Mouse (Mus musculus): Measurements from ENCODE around the gene Zfp57. TPM values are rescaled to one million over a fixed set of nuclear protein-coding genes. Genes with fewer than 3 reads are reported as not detected.
"Not testable (repeated sequence)": the region's sequence is repeated elsewhere in the genome, so short reads cannot be mapped to it uniquely, and the experiment has no call there.

Zfp57 gene
- polyA plus RNA-seq, 1 experiment from 2014 or later = 80.7 TPM

GRCm38 (mm10) chr17:37009460-37010042 lies 8.6 kb downstream of the Zfp57 start:
- no peak for TF ChIP-seq CTCF (IDR thresholded peaks at IDR 0.05; ENCODE audit: low read depth)
- no peaks in the 10 kb centered on the region for H3K27me3 ChIP-seq (ENCODE audit: insufficient read depth, low read length)
- H3K27ac ChIP-seq (ENCODE audit: low read depth) = no peak overlapping the region
- H3K9ac ChIP-seq = no peak overlapping the region
- H3K4me3 ChIP-seq (ENCODE audit: low read depth, low read length) = no peak overlapping the region
- H3K4me2 ChIP-seq = no peak overlapping the region
- peaks cover 60% of the 10 kb centered on the region for H3K36me3 ChIP-seq (ENCODE audit: insufficient read depth)
- H3K9me3 ChIP-seq (ENCODE audit: low read depth, low read length) = no peaks in the 10 kb centered on the region
- ATAC-seq (ENCODE audit: insufficient read depth) (no peak), DNase-seq (no peak)
- H3K4me1 ChIP-seq (ENCODE audit: insufficient read depth) = no peaks in the 10 kb centered on the region
- 91% methylated on average over 17 of the region's 17 CpGs for WGBS

- Histone ChIP-seq H3K9ac (no peak overlapping the region), H3K27ac (ENCODE audit: low read depth) (no peak overlapping the region), H3K27me3 (ENCODE audit: insufficient read depth, low read length) (no peaks in the 10 kb centered on the region), H3K4me3 (ENCODE audit: low read depth, low read length) (no peak overlapping the region), H3K36me3 (ENCODE audit: insufficient read depth) (peaks cover 45% of the 10 kb centered on the region), H3K4me1 (ENCODE audit: insufficient read depth) (no peaks in the 10 kb centered on the region), H3K9me3 (ENCODE audit: low read depth, low read length) (no peaks in the 10 kb centered on the region), H3K4me2 (no peak overlapping the region)
- DNase-seq = no peak
- ATAC-seq (ENCODE audit: insufficient read depth) = no peak
- 62% methylated on average over 3 of the region's 3 CpGs for WGBS
- TF ChIP-seq CTCF (IDR thresholded peaks at IDR 0.05; ENCODE audit: low read depth) = no peak
Measured at GRCm38 (mm10) chr17:37011719-37012118, 10.8 kb downstream of the Zfp57 start.

- DNase-seq (no peak), ATAC-seq (ENCODE audit: insufficient read depth) (no peak)
- Histone ChIP-seq H3K9me3 (ENCODE audit: low read depth, low read length) (no peaks in the 10 kb centered on the region), H3K4me1 (ENCODE audit: insufficient read depth) (no peaks in the 10 kb centered on the region), H3K4me2 (no peak overlapping the region), H3K27me3 (ENCODE audit: insufficient read depth, low read length) (no peaks in the 10 kb centered on the region), H3K4me3 (ENCODE audit: low read depth, low read length) (no peak overlapping the region), H3K9ac (no peak overlapping the region), H3K36me3 (ENCODE audit: insufficient read depth) (peaks cover 41% of the 10 kb centered on the region), H3K27ac (ENCODE audit: low read depth) (no peak overlapping the region)
- 61% methylated on average over 5 of the region's 5 CpGs for WGBS
- TF ChIP-seq CTCF (IDR thresholded peaks at IDR 0.05; ENCODE audit: low read depth) = no peak
Measured at GRCm38 (mm10) chr17:37012141-37012540, 11.2 kb downstream of the Zfp57 start.

GRCm38 (mm10) chr17:37016333-37016732 lies 15.4 kb downstream of the Zfp57 start:
- TF ChIP-seq CTCF (IDR thresholded peaks at IDR 0.05; ENCODE audit: low read depth) = no peak
- Histone ChIP-seq H3K27ac (ENCODE audit: low read depth) (no peak overlapping the region), H3K36me3 (ENCODE audit: insufficient read depth) (0 out of 2 replicates have a peak, but pooled peaks cover 2% of the 10 kb centered on the region), H3K9me3 (ENCODE audit: low read depth, low read length) (no peaks in the 10 kb centered on the region), H3K4me3 (ENCODE audit: low read depth, low read length) (no peak overlapping the region), H3K4me1 (ENCODE audit: insufficient read depth) (no peaks in the 10 kb centered on the region), H3K4me2 (no peak overlapping the region), H3K27me3 (ENCODE audit: insufficient read depth, low read length) (no peaks in the 10 kb centered on the region), H3K9ac (no peak overlapping the region)
- no peak for ATAC-seq (ENCODE audit: insufficient read depth)
- DNase-seq = no peak

GRCm38 (mm10) chr17:37018328-37018727 lies 17.4 kb downstream of the Zfp57 start:
- no peak for DNase-seq
- no peak overlapping the region for H3K4me3 ChIP-seq (ENCODE audit: low read depth, low read length)
- no peak overlapping the region for H3K9ac ChIP-seq
- no peaks in the 10 kb centered on the region for H3K36me3 ChIP-seq (ENCODE audit: insufficient read depth)
- no peak overlapping the region for H3K4me2 ChIP-seq
- no peak for TF ChIP-seq CTCF (IDR thresholded peaks at IDR 0.05; ENCODE audit: low read depth)
- ATAC-seq (ENCODE audit: insufficient read depth) = no peak
- H3K27ac ChIP-seq (ENCODE audit: low read depth) = no peak overlapping the region
- no peaks in the 10 kb centered on the region for H3K27me3 ChIP-seq (ENCODE audit: insufficient read depth, low read length)
- H3K4me1 ChIP-seq (ENCODE audit: insufficient read depth) = no peaks in the 10 kb centered on the region
- WGBS = 75% methylated on average over 3 of the region's 3 CpGs
- no peaks in the 10 kb centered on the region for H3K9me3 ChIP-seq (ENCODE audit: low read depth, low read length)

GRCm38 (mm10) chr17:37019242-37019641 lies 18.3 kb downstream of the Zfp57 start:
- not testable (repeated sequence) for H3K36me3 ChIP-seq (ENCODE audit: insufficient read depth); H3K27me3 ChIP-seq (ENCODE audit: insufficient read depth, low read length); H3K9me3 ChIP-seq (ENCODE audit: low read depth, low read length); H3K9ac ChIP-seq; ATAC-seq (ENCODE audit: insufficient read depth); H3K27ac ChIP-seq (ENCODE audit: low read depth); H3K4me2 ChIP-seq; H3K4me1 ChIP-seq (ENCODE audit: insufficient read depth); H3K4me3 ChIP-seq (ENCODE audit: low read depth, low read length); DNase-seq
- 94% methylated on average over 5 of the region's 5 CpGs for WGBS

- WGBS = 66% methylated on average over 9 of the region's 9 CpGs
- no peak within 1 kb of the TSS for H3K4me2 ChIP-seq
- TF ChIP-seq CTCF (IDR thresholded peaks at IDR 0.05; ENCODE audit: low read depth) = no peak
- H3K4me3 ChIP-seq (ENCODE audit: low read depth, low read length) = no peak within 1 kb of the TSS
- H3K27ac ChIP-seq (ENCODE audit: low read depth) = no peak within 1 kb of the TSS
- ATAC-seq (ENCODE audit: insufficient read depth) (no peak), DNase-seq (no peak)
- H3K27me3 ChIP-seq (ENCODE audit: insufficient read depth, low read length) = no peaks in the 10 kb centered on the region
- H3K36me3 ChIP-seq (ENCODE audit: insufficient read depth) = no peaks in the 10 kb centered on the region
- H3K4me1 ChIP-seq (ENCODE audit: insufficient read depth) = no peaks in the 10 kb centered on the region
- no peaks in the 10 kb centered on the region for H3K9me3 ChIP-seq (ENCODE audit: low read depth, low read length)
- H3K9ac ChIP-seq = no peak within 1 kb of the TSS
Measured at GRCm38 (mm10) chr17:37022628-37023576, 21.9 kb downstream of the Zfp57 start, which contains the start of gene Mog. Mog (minus strand) TSS chr17:37023398.
